Mouse (Mus musculus): ENCODE measurements at regions not wholly inside any gene's neighbourhood (a gene's known extent, or its start where the extent isn't known, plus 50 kb on each side); places are given as distances from the start of the nearest gene placed in this dataset.

- TF ChIP-seq CTCF (IDR thresholded peaks at IDR 0.05; ENCODE audit: control insufficient read depth, insufficient read depth, low read length) = no peak
- no peak for TF ChIP-seq POLR2A (IDR thresholded peaks at IDR 0.05; ENCODE audit: borderline replicate concordance, control insufficient read depth, low read depth, low read length)
Measured at GRCm38 (mm10) chr12:56160736-56161135, 185.0 kb downstream of the Mbip start.

All from bone marrow, adult 2 months (tissue).